Mouse (Mus musculus) MEL (cell line): ENCODE measurements around the gene Gm13306.
"Not testable (repeated sequence)": the region's sequence is repeated elsewhere in the genome, so short reads cannot be mapped to it uniquely, and the experiment has no call there.

Experiments used
- CHD2 ChIP-seq: IDR thresholded peaks from 2 replicates; pipeline ENCODE4 v1.6.1; 2011; ENCODE audit warnings: low read length, improper control_type of control experiment
- CTCF ChIP-seq, 3 experiments: IDR thresholded peaks in 2 of 3; conservative IDR thresholded peaks in 1 of 3; 2 replicates each; pipeline ENCODE4 v1.5.1; 2011 to 2012; ENCODE audit warnings: low read length in 3 of 3, low read depth in 2 of 3, mild to moderate bottlenecking in 2 of 3, improper control_type of control experiment in 1 of 3, inconsistent platforms in 1 of 3, mixed read lengths in 1 of 3, moderate library complexity in 1 of 3; ENCODE audit not compliant: control insufficient read depth in 1 of 3, insufficient read depth in 1 of 3, poor library complexity in 1 of 3, severe bottlenecking in 1 of 3
- KAT2A ChIP-seq: conservative IDR thresholded peaks from 2 replicates; pipeline ENCODE4 v1.6.1; 2012; ENCODE audit warnings: low read depth, low read length, improper control_type of control experiment, inconsistent platforms
- MXI1 ChIP-seq: IDR thresholded peaks from 2 replicates; pipeline ENCODE4 v1.6.1; 2011; ENCODE audit warnings: mild to moderate bottlenecking, low read depth, low read length, improper control_type of control experiment
- POLR2AphosphoS5 ChIP-seq: IDR thresholded peaks from 2 replicates; pipeline ENCODE4 v1.6.1; 2012; ENCODE audit warnings: low read depth, borderline replicate concordance, mild to moderate bottlenecking, inconsistent platforms, low read length, moderate library complexity, mixed read lengths
- SIN3A ChIP-seq: IDR thresholded peaks from 2 replicates; pipeline ENCODE4 v1.6.1; 2012; ENCODE audit warnings: low read length, improper control_type of control experiment, inconsistent platforms
- TAL1 ChIP-seq: IDR thresholded peaks from 2 replicates; pipeline ENCODE4 v1.6.1; 2012; ENCODE audit warnings: mild to moderate bottlenecking, inconsistent platforms, low read length, moderate library complexity, mixed read lengths
- UBTF ChIP-seq: IDR thresholded peaks from 2 replicates; pipeline ENCODE4 v1.6.1; 2012; ENCODE audit warnings: low read depth, mild to moderate bottlenecking, inconsistent platforms, low read length, improper control_type of control experiment, moderate library complexity, borderline replicate concordance; ENCODE audit not compliant: insufficient read depth
- ZC3H11A ChIP-seq: IDR thresholded peaks from 2 replicates; pipeline ENCODE4 v1.6.1; 2012; ENCODE audit warnings: low read depth, mild to moderate bottlenecking, inconsistent platforms, low read length, improper control_type of control experiment

DNA sequence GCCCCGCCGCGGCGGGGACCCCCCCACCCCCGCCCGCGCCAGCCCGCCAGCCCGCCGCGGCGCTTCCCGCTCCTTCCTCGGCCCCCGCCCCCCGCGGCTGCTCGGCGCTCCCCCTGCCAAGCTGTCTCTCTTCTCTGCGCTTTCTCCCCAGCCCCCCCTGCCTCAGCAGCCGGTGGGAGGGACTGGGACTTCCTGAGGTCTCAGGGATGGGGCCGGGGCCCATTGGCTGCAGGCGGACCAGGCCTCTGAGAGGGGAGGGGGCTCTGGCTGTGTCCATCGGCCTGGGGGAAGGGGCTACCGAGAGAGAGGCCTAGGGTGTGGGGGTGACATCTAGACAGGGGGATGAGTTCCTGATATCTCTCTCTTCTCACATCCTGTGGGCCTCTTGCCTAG, 31.7 kb downstream of the Gm13306 start:
- TF ChIP-seq UBTF; KAT2A; CHD2; TAL1; SIN3A; CTCF (IDR thresholded peaks at IDR 0.05 in 2 of 3, conservative IDR thresholded peaks at IDR 0.05 in 1 of 3; ENCODE audit: control insufficient read depth in 1 of 3, insufficient read depth in 1 of 3, low read depth in 2 of 3, low read length in 3 of 3, poor library complexity in 1 of 3, severe bottlenecking in 1 of 3); ZC3H11A; POLR2AphosphoS5; MXI1: not testable (repeated sequence)
